Mouse (Mus musculus) gastrocnemius, adult 18-20 months (tissue): Measurements from ENCODE around the gene Gm3776. TPM values are rescaled to one million over a fixed set of nuclear protein-coding genes. Genes with fewer than 3 reads are reported as not detected.
"Not testable (repeated sequence)": the region's sequence is repeated elsewhere in the genome, so short reads cannot be mapped to it uniquely, and the experiment has no call there.

Experiments used
- DNase-seq: peaks from one replicate; pipeline ENCODE4 v3.0.0; 2021; ENCODE audit warnings: low spot score
- long read RNA-seq, 2 experiments: library from polyadenylated mRNA; stranded (forward); transcript quantifications; one replicate each; pipeline ENCODE4 v2.0.0; 2021
- total RNA-seq, 2 experiments: library from RNA; stranded (reverse); gene quantifications; 2 replicates each; pipeline ENCODE4 v1.2.3; 2021

Gene Gm3776
- under 1 TPM in 1 of 2 experiments, not detected in 1; 0.32 TPM for total RNA-seq
- long read RNA-seq, experiment 1 = 0 reads
- long read RNA-seq, experiment 2 = 0 reads

DNA sequence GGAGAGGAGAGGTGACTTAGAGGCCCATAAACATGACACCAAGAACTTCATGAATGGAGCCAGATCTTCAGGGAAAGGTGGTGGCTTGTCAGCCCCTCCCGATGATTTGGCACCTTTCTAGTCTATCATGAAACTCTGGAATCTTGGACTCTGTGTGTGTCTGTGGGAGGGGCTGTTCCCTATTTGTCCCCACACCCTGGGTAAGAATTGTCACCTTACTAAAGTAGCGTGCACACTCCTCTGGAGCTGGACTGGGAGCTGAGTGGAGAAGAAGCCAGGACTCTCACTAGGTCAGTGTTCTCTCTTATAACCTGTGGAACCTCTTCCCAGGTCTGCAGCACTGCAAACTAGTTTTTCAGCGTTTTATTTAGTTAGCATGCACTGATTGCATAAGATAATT, at the start of gene Gm3776:
Gene Gm3776 (plus strand): TSS at position 216 of the 400 bp plus-strand sequence.
- DNase-seq = not testable (repeated sequence)

DNA sequence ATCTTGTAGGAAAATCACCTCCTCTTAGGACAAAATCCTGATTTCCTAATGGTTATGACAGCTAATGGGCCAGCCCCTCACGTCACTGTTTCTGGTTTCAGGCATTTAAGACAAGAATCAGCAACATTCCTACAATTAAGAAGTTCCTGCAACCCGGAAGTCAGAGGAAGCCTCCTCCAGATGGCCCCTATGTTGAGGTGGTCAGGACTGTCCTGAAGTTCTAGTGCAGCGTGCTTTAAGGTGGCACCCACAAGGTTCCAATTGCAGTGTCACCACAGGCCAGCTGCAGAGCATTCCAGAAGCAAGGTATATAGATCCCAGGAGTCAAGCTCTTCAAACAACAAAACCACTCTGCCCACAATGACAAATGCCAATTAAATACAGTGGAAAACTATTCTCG, 48.0 kb upstream of the Gm3776 start:
- DNase-seq = no peak

DNA sequence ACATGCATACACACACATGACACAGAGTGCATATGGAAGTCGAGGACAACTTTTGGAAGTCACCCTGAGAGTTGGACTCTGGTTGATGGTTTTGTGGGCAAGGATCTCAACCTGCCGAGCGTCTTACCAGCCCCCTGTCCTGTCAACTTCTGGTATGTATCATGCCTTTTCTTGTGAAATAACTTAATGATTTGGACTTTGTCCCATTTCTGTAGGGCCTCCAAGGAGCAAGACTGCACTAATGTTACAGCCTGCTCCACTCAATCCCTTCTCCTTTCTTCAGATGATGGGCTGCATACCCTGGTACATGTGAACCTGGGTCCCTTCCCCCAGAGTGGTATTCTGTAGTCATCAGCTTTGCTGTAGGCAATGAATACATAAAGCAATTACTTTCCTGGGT, 46.9 kb upstream of the Gm3776 start:
- no peak for DNase-seq

DNA sequence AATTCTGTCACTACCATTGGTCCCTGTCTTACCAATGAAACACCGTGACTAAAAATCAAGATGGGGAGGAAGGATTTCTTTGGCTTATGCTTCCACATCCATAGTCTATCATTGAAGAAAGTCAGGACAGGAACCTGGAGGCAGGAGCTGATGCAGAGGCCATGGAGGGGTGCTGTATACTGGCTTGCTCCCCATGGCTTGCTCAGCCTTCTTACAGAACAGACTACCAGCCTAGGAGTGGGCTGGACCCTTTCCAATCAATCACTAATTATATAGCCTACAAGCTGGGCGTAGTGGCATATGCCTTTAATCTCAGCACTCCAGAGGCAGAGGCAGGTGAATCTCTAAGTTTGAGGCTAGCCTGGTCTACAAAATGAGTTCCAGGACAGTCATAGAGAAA, 46.1 kb upstream of the Gm3776 start:
- no peak for DNase-seq

DNA sequence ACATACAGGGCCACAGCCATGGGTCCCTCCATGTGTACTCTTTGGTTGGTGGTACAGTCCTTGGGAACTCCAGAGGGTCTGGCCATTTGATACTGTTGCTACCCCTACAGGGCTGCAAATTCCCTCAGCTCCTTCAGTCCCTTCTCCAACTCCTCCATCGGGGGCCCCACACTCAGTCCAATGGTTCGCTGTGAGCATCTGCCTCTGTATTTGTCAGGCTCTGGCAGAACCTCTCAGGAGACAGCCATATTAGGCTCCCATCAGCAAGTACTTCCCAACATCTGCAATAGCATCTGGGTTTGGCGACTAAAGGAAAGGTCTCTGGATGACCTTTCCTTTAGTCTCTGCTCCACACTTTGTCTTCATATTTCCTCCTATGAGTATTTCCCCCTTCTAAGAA, 45.4 kb upstream of the Gm3776 start:
- DNase-seq = no peak

DNA sequence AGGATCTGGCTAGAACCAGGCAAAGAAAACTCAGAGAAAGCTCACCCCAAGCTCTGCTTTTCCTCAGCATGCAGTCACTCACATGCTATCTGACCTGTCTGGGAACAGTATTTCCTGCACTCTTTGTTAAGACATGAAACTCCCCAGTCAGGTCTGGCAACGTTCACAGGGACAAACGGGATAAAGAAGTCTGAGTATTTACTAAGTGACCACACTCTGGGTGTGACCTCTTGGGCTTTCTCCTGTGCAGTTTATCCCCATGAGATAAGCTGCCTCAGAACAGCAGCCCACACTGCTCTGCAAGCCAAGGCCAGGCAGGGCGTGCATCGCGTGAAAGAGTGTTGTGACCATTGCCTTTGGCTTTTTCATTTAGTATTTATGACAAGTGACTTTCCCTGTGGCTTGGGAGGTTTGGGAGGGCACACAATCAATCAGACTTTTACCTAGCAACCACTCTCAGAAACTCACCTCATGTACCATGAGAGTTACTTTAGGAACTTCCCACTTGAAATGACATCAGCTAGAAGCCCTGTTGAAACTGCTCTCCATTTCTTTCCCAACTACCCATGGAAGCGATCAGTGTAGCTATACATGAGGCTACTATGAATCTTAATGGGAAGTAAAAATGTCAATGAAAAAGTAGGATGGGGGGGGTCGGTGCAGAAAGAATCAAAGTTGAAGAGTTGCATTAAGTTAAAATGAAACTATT, 44.4 kb upstream of the Gm3776 start:
- DNase-seq = peak; percentile 11

DNA sequence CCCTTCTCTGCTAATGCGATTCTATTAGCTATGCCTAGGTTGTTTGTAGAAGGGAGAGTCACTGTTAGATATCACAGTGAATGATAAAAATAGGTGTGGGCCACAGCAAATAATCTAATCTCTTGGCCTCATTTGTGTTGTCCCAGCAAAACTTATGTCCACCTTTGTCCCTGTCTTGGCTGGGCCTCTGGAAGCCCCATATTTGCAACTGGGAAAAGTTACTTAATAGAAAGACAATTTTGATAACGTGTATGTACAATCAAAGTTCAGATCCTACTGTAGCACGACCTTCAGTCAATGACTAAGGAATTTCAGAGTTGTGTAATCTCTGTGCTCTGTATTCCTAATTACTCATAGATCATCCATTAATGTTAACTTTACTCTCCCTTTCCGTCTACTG, 39.9 kb upstream of the Gm3776 start:
- no peak for DNase-seq

DNA sequence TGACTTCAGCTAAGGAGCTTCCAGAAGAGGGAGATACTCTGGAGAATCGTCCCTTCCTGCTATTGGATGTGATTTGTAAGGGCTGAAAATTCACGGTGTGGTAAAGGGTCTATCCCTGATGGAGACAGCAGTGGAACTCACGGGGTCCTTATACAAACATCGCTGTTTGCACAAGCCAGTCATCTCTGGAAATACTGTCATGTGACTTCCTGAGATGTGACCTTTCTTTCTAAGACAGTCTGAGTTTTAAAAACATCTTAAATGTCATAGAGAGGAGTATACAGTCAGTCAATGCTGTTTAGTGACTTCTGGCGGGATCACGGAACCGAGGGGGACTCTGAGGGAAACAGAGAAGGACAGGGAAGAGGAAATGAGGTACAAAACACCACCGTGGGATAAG, 34.3 kb upstream of the Gm3776 start:
- no peak for DNase-seq

DNA sequence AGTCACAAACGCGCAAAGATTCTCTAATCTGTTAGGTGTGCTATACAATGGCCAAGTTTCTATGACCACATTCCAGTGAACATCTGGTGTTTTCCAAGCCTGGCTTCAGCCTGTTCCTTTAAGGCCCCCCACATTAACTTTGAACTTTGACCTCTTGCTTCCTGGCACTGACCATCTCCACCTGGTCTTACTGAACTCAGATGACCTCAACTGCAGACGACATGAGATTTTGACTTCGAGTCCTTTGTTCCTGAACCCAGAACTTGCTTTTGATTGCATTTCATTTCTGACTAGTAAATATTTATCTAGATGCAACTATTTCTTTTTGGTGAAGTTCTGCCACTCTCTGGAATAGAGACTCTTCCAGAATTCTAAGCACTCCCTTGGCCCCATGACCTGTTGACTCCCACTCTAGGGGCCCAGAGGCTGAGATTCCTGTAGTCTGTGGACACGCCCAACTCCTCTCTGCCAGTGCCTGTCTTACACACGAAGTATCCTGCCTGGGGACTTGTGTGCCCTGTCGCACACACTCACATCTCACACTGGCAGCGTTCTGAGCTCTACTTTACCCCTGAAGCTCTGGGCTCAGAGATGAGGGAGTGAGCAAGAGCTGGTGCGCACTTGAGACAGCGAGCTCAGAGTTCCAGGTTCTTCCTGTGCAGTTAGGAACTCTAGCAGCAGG, 33.6 kb upstream of the Gm3776 start:
- DNase-seq = no peak

DNA sequence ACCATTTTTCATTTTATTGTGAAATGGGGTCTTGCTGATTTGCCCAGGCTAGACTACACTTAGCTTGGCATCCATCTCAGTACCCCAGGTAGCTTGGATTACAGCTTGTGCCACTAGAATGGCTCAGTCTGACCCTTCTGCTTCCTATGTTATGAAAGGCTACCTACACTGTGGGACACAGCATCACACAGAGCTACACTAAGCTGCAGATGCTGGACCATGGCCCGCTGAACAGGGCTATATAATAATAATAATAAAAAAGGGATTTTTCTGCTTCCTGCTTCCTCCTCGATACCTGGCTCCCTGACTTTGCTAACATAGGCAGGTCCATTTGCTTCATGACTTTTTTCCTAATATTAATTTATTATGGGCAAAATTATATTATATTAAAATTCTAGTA, 32.5 kb upstream of the Gm3776 start:
- no peak for DNase-seq

DNA sequence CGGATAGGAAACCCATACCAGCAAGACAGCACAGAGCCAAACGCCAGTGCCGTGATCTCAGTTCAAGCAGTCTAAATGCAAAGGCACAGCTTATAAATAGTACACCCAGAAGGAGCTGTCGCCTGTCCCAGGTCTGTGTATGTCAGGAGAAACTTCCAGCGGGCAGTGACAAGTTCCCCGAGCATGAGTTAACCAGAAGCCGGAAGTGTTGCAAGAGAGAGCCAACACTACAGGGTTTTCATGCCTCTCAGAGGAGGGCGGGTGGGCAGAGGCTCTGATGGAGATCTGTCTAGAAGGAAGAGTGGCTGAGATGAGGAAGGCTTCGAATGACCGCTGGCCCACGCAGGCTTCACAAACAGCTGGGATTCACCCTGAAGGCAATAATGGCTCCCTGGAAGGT, 31.6 kb upstream of the Gm3776 start:
- DNase-seq = peak; percentile 11

DNA sequence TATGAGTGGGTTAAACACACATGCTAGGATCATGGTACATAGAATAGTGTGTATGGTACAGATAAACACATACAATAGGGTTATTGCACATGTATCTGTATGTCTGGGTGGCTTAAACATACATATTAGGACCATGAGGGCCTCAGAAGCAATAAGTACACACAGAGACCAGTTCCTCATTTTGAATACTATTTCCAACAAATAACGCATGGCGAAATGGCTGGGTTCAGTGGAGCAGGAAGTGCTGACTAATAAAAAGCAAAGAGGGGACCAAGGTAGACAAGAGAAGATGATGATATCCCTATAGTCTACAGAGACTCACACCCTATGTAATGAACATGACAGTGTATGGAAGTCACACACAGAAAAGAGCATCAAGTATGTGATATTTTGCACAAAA, 28.8 kb upstream of the Gm3776 start:
- no peak for DNase-seq

DNA sequence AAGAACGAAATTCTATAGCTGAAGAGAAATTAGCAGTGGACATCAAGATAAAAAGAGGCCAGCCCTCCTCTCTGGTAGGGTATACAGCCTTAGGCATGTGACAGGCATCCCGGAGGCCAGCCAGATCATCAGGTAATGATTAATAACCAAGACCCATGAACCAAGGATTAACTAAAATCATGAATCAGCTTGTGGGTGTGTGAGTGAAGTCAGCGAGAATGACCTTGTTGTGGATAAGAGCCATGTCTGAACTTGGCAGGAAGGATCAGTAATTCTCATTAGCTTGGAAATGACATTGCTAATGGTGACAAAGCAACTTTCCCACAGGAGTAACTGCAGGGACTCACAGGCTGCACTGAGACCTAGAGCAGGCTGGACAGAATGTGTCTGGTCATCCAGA, 27.3 kb upstream of the Gm3776 start:
- DNase-seq = peak; percentile 13

DNA sequence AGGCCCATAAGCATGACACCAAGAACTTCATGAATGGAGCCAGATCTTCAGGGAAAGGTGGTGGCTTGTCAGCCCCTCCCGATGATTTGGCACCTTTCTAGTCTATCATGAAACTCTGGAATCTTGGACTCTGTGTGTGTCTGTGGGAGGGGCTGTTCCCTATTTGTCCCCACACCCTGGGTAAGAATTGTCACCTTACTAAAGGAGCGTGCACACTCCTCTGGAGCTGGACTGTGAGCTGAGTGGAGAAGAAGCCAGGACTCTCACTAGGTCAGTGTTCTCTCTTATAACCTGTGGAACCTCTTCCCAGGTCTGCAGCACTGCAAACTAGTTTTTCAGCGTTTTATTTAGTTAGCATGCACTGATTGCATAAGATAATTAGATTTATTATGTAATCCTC, 26.5 kb upstream of the Gm3776 start, which contains the start of gene Gsta1:
Gene Gsta1 (plus strand): TSS at position 196 of the 400 bp plus-strand sequence.
- DNase-seq = not testable (repeated sequence)

DNA sequence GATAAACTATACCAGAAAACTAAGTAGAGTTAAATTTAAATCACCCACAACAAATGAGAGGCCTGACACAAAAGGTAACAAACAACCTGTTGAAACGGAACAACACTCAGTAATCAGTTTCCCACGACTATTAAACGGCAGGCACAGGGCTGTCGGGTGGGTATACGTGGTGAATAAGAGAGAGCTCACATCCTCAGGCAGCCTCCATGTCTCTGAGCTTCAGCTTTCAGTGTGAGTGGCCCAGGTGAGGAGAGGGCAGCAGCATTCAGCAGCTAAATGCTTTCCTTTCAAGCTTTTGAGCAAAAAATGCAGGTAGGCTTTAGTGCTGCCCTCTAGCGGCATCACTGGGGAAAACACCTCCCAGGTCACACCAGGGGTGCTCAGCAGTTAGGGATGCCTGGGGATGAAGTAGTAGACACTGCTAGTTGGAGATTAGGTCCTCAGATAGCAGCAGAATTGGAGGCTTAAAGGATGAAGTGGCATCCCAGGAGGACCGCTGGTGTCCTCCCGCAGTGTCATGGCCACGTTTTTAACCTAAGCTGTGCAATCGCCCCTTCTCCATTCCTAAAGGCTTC, 23.7 kb upstream of the Gm3776 start:
- not testable (repeated sequence) for DNase-seq

DNA sequence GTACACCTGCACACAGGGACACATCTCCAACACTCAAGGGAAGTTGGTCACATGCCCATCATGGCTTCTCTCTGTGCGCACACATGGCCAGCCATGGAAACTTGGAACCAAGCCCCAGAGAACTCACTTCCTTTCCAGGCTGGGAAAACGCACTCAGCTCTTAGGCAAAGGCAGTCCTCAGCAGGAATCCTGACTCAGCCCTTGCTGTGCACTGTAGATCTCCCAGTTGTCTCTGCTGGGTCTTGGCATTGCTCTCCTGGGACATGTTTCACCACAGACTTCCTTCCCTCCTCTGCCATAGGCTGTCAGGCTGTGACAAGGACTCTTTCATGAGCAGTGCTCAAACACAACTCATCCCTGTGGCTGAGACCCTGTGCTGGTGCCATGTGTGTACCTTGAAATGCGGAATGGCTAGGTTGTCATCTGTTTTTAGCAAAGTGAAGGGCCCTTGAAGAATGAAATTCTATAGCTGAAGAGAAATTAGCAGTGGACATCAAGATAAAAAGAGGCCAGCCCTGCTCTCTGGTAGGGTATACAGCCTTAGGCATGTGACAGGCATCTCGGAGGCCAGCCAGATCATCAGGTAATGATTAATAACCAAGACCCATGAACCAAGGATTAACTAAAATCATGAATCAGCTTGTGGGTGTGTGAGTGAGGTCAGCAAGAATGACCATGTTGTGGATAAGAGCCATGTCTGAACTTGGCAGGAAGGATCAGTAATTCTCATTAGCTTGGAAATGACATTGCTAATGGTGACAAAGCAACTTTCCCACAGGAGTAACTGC, 1.1 kb upstream of the Gm3776 start:
- peak; percentile 5 for DNase-seq

DNA sequence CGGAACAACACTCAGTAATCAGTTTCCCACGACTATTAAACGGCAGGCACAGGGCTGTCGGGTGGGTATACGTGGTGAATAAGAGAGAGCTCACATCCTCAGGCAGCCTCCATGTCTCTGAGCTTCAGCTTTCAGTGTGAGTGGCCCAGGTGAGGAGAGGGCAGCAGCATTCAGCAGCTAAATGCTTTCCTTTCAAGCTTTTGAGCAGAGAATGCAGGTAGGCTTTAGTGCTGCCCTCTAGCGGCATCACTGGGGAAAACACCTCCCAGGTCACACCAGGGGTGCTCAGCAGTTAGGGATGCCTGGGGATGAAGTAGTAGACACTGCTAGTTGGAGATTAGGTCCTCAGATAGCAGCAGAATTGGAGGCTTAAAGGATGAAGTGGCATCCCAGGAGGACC, 2.8 kb downstream of the Gm3776 start:
- DNase-seq = peak; percentile 30

DNA sequence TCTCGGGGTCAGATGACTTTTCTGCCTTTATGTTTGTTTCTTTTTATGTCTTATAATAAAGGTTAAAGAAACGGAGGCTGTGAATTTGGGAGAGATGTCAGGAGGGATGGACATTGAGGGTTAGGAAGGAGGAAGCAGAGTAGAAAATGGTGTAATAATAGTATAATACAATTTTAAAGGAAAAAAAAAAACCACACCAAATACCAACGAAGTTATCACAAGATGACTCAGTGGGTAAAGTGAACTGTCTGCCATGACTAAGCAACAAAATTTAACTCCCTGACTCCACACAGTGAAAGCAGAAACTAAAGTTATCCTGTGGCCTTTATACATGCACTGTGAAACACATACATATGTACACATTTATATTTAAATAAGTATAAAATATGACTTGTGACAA, 14.0 kb downstream of the Gm3776 start:
- DNase-seq = not testable (repeated sequence)

DNA sequence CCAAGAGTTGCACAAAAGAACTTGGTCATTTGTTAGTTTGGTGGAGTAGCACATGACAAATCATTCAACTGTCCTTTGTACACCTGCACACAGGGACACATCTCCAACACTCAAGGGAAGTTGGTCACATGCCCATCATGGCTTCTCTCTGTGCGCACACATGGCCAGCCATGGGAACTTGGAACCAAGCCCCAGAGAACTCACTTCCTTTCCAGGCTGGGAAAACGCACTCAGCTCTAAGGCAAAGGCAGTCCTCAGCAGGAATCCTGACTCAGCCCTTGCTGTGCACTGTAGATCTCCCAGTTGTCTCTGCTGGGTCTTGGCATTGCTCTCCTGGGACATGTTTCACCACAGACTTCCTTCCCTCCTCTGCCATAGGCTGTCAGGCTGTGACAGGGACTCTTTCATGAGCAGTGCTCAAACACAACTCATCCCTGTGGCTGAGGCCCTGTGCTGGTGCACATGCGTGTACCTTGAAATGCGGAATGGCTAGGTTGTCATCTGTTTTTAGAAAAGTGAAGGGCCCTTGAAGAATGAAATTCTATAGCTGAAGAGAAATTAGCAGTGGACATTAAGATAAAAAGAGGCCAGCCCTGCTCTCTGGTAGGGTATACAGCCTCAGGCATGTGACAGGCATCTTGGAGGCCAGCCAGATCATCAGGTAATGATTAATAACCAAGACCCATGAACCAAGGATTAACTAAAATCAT, 25.2 kb downstream of the Gm3776 start:
- not testable (repeated sequence) for DNase-seq

DNA sequence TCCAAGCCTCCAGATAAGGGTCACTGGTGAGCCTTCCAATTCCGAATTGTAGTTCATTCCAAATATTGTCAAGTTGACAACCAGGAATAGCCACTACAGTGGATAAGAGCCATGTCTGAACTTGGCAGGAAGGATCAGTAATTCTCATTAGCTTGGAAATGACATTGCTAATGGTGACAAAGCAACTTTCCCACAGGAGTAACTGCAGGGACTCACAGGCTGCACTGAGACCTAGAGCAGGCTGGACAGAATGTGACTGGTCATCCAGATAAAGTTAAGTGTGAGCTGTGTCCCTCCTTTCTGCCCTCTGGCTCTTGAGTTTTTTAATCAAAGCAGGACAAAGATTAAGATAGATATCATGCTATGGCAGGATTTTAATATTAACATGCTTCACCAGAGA, 32.1 kb downstream of the Gm3776 start:
- DNase-seq = not testable (repeated sequence)

DNA sequence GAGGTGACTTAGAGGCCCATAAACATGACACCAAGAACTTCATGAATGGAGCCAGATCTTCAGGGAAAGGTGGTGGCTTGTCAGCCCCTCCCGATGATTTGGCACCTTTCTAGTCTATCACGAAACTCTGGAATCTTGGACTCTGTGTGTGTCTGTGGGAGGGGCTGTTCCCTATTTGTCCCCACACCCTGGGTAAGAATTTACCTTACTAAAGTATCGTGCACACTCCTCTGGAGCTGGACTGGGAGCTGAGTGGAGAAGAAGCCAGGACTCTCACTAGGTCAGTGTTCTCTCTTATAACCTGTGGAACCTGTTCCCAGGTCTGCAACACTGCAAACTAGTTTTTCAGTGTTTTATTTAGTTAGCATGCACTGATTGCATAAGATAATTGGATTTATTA, 32.8 kb downstream of the Gm3776 start, which contains the start of gene Gm10639:
Gene Gm10639 (plus strand): TSS at position 201 of the 400 bp plus-strand sequence.
- DNase-seq = not testable (repeated sequence)
